ENCODE assay signal across 13 mouse cellular contexts in the genomic region with DNA sequence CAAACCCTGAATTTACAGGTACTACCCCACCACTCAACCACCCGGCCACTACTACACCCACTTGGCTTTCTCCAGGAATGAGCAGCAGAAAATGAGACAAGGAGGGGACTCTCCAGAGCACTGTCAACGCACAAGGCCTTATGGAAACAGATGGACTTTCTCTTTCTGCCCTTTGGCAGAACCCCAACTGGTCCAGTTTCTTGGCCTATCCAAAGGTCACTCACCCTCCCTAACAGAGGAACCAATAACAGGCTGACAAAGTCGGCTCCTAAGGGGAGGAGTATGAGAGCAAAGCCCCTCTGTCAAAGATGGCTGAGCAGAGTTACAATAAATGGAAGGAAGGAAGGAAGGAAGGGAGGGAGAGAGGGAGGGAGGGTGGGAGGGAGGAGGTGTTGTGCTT.
DNase-seq lines count a peak whose midpoint lies in the region; ATAC-seq and TF ChIP-seq lines count a peak whose summit lies in the region.
"Had no signal": no experiment of that assay in that cellular context is flagged by ENCODE, and none has a peak within 500 bp of the region (broad histone marks: within the 10 kb centered on the region; RNA-seq: fewer than 3 reads in every experiment).

No protein-coding gene starts in this region.

- peak in 1 of 2 experiments; percentile 32 for DNase-seq in heart, adult 2 months
- peak; percentile 28 for DNase-seq in lung, postnatal 0 days (ENCODE audit: low spot score)
- no peak for DNase-seq in lung, postnatal 14 days
- no peak for DNase-seq in heart, postnatal 0 days (ENCODE audit: low spot score)
- peak; percentile 70 to 79 for DNase-seq in kidney, postnatal 25 days
- DNase-seq in hindbrain, postnatal 0 days (ENCODE audit: low spot score) = no peak
- DNase-seq in urinary bladder, postnatal 14 days (ENCODE audit: low spot score) = no peak
- DNase-seq: cerebellum, adult 8-10 months; gastrocnemius, postnatal 25 days had no signal

- peaks cover 9% of the 10 kb centered on the region for H3K36me3 ChIP-seq in heart, adult 2 months (ENCODE audit: control insufficient read depth, insufficient read depth, low read length)
- H3K36me3 ChIP-seq in heart, embryonic 11.5 days (ENCODE audit: control insufficient read depth, insufficient read depth, low read length) = no peaks in the 10 kb centered on the region
- peaks cover 47% of the 10 kb centered on the region; the same call in 1 of the 2 replicates for H3K36me3 ChIP-seq in lung, postnatal 0 days (ENCODE audit: insufficient read depth, low read length)
- peaks cover 13% of the 10 kb centered on the region for H3K36me3 ChIP-seq in heart, postnatal 0 days (replicated peaks; ENCODE audit: control insufficient read depth, insufficient read depth, low read length)
- H3K36me3 ChIP-seq in hindbrain, postnatal 0 days (ENCODE audit: insufficient read depth, low read length) = peaks cover 13% of the 10 kb centered on the region; the same call in 1 of the 2 replicates

- no peak for TF ChIP-seq POLR2A in heart, adult 2 months (IDR thresholded peaks at IDR 0.05; ENCODE audit: insufficient read depth, low read depth, low read length)

- intact Hi-C loops in heart, adult 2 months (cut with DNase I) = no loop called here

- no peaks in the 10 kb centered on the region for H3K79me2 ChIP-seq in heart, adult 2 months (replicated peaks; ENCODE audit: control insufficient read depth, insufficient read depth, low read length)

- no peak for ATAC-seq in heart, embryonic 11.5 days (replicated peaks; ENCODE audit: insufficient number of reproducible peaks, low FRiP score, low TSS enrichment)
- ATAC-seq in lung, postnatal 0 days = peak; percentile 37
- peak; percentile 58 for ATAC-seq in heart, postnatal 0 days (ENCODE audit: insufficient read depth, low read depth)
- ATAC-seq in hindbrain, postnatal 0 days = no peak
- ATAC-seq: midbrain, embryonic 16.5 days had no signal

- no peak overlapping the region for H3K4me2 ChIP-seq in heart, embryonic 11.5 days
- H3K4me2 ChIP-seq in lung, postnatal 0 days (replicated peaks; ENCODE audit: low read depth, low read length) = no peak overlapping the region
- H3K4me2 ChIP-seq in heart, postnatal 0 days (ENCODE audit: low read depth, low read length) = no peak overlapping the region
- no peak overlapping the region for H3K4me2 ChIP-seq in hindbrain, postnatal 0 days (ENCODE audit: low read depth, low read length)
- H3K4me2 ChIP-seq: hindbrain, embryonic 13.5 days had no signal

- no peak for TF ChIP-seq CTCF in heart, adult 2 months (IDR thresholded peaks at IDR 0.05)
- TF ChIP-seq CTCF in lung, postnatal 0 days (IDR thresholded peaks at IDR 0.05) = no peak
- TF ChIP-seq CTCF in heart, postnatal 0 days (IDR thresholded peaks at IDR 0.05; ENCODE audit: low read depth) = no peak
- no peak for TF ChIP-seq CTCF in hindbrain, postnatal 0 days (IDR thresholded peaks at IDR 0.05; ENCODE audit: low read depth)

- no peak overlapping the region for H3K9ac ChIP-seq in heart, adult 2 months (ENCODE audit: low read depth, low read length)
- H3K9ac ChIP-seq in heart, embryonic 11.5 days (ENCODE audit: low read depth, low read length) = no peak overlapping the region
- H3K9ac ChIP-seq in lung, postnatal 0 days (replicated peaks; ENCODE audit: low read depth) = no peak overlapping the region
- no peak overlapping the region for H3K9ac ChIP-seq in heart, postnatal 0 days (replicated peaks; ENCODE audit: low read depth, low read length)
- H3K9ac ChIP-seq in hindbrain, postnatal 0 days (replicated peaks; ENCODE audit: low read length) = no peak overlapping the region
- H3K9ac ChIP-seq: hindbrain, embryonic 13.5 days had no signal

- H3K9me3 ChIP-seq in heart, embryonic 11.5 days (replicated peaks; ENCODE audit: control insufficient read depth, low read length) = no peaks in the 10 kb centered on the region
- H3K9me3 ChIP-seq in lung, postnatal 0 days (ENCODE audit: low read length) = no peaks in the 10 kb centered on the region
- no peaks in the 10 kb centered on the region for H3K9me3 ChIP-seq in heart, postnatal 0 days (replicated peaks; ENCODE audit: control insufficient read depth, low read length)
- H3K9me3 ChIP-seq in hindbrain, postnatal 0 days (ENCODE audit: low read length) = no peaks in the 10 kb centered on the region
- H3K9me3 ChIP-seq: G1E; hindbrain, embryonic 13.5 days had no signal

- 39% methylated on average over 3 of the region's 3 CpGs for WGBS in heart, adult 2 months
- 65% methylated on average over 3 of the region's 3 CpGs for WGBS in heart, embryonic 11.5 days (ENCODE audit: insufficient replicate concordance)
- 40% methylated on average over 3 of the region's 3 CpGs for WGBS in lung, postnatal 0 days
- WGBS in heart, postnatal 0 days = 42% methylated on average over 3 of the region's 3 CpGs
- 67% methylated on average over 3 of the region's 3 CpGs for WGBS in hindbrain, postnatal 0 days

- H3K4me1 ChIP-seq in heart, adult 2 months (ENCODE audit: control insufficient read depth, insufficient read depth, low read length) = peaks cover 8% of the 10 kb centered on the region
- no peaks in the 10 kb centered on the region for H3K4me1 ChIP-seq in heart, embryonic 11.5 days (ENCODE audit: control insufficient read depth, insufficient read depth, low read length)
- H3K4me1 ChIP-seq in lung, postnatal 0 days (ENCODE audit: insufficient read depth, low read depth, low read length) = no peaks in the 10 kb centered on the region
- H3K4me1 ChIP-seq in heart, postnatal 0 days (ENCODE audit: control insufficient read depth, insufficient read depth) = 0 out of 2 replicates have a peak, but pooled peaks cover 3% of the 10 kb centered on the region
- H3K4me1 ChIP-seq in hindbrain, postnatal 0 days (ENCODE audit: insufficient read depth, low read length) = no peaks in the 10 kb centered on the region
- H3K4me1 ChIP-seq: hindbrain, embryonic 13.5 days had no signal

- no peaks in the 10 kb centered on the region for H3K27me3 ChIP-seq in heart, adult 2 months (ENCODE audit: control insufficient read depth, insufficient read depth, low read length)
- no peaks in the 10 kb centered on the region for H3K27me3 ChIP-seq in heart, embryonic 11.5 days (ENCODE audit: control insufficient read depth, insufficient read depth, low read length)
- no peaks in the 10 kb centered on the region; the same call in 1 of the 2 replicates for H3K27me3 ChIP-seq in lung, postnatal 0 days (replicated peaks; ENCODE audit: insufficient read depth, low read length)
- no peaks in the 10 kb centered on the region for H3K27me3 ChIP-seq in heart, postnatal 0 days (ENCODE audit: control insufficient read depth, insufficient read depth, low read length)
- H3K27me3 ChIP-seq in hindbrain, postnatal 0 days (ENCODE audit: insufficient read depth, low read length) = no peaks in the 10 kb centered on the region
- H3K27me3 ChIP-seq: hindbrain, embryonic 13.5 days had no signal

- TF ChIP-seq EP300 in heart, adult 2 months (IDR thresholded peaks at IDR 0.05; ENCODE audit: insufficient read depth, low read depth, low read length) = no peak
- TF ChIP-seq EP300 in lung, postnatal 0 days (IDR thresholded peaks at IDR 0.05) = no peak
- no peak for TF ChIP-seq EP300 in heart, postnatal 0 days (IDR thresholded peaks at IDR 0.05; ENCODE audit: low read depth)

- H3K4me3 ChIP-seq in heart, adult 2 months = no peak overlapping the region
- H3K4me3 ChIP-seq in heart, embryonic 11.5 days (ENCODE audit: low read depth, low read length) = no peak overlapping the region
- H3K4me3 ChIP-seq in lung, postnatal 0 days (ENCODE audit: low read depth, low read length) = no peak overlapping the region
- H3K4me3 ChIP-seq in heart, postnatal 0 days (ENCODE audit: low read depth, low read length) = no peak overlapping the region
- H3K4me3 ChIP-seq in hindbrain, postnatal 0 days (ENCODE audit: low read length) = no peak overlapping the region
- H3K4me3 ChIP-seq: hindbrain, embryonic 13.5 days had no signal

- H3K27ac ChIP-seq in heart, adult 2 months = peak overlapping the region; percentile 40
- no peak overlapping the region for H3K27ac ChIP-seq in heart, embryonic 11.5 days (ENCODE audit: low read depth, low read length)
- H3K27ac ChIP-seq in lung, postnatal 0 days (ENCODE audit: low read length) = no peak overlapping the region
- H3K27ac ChIP-seq in heart, postnatal 0 days (ENCODE audit: low read depth) = no peak overlapping the region
- no peak overlapping the region for H3K27ac ChIP-seq in hindbrain, postnatal 0 days
- H3K27ac ChIP-seq: hindbrain, embryonic 13.5 days had no signal

Comparison
In these comparisons a context has a peak if more than half of its experiments do, and no peak if none do; other contexts are left out.
1. DNase-seq: peak in lung, postnatal 0 days (single experiment) and kidney, postnatal 25 days (2 of 2); none in lung, postnatal 14 days (single experiment), heart, postnatal 0 days (single experiment), hindbrain, postnatal 0 days (single experiment) and urinary bladder, postnatal 14 days (single experiment).
2. ATAC-seq: peak in lung, postnatal 0 days (single experiment) and heart, postnatal 0 days (single experiment); none in heart, embryonic 11.5 days (single experiment) and hindbrain, postnatal 0 days (single experiment).